Mouse (Mus musculus) cerebellum, postnatal 25 days (tissue): ENCODE results near the gene Ccdc173.
"Not testable (repeated sequence)": the region's sequence is repeated elsewhere in the genome, so short reads cannot be mapped to it uniquely, and the experiment has no call there.

Experiments
- DNase-seq, 2 experiments: peaks; one replicate each; pipeline ENCODE4 v3.0.0; 2021; ENCODE audit warnings: mixed read lengths in 2 of 2

Ccdc173 gene

DNA sequence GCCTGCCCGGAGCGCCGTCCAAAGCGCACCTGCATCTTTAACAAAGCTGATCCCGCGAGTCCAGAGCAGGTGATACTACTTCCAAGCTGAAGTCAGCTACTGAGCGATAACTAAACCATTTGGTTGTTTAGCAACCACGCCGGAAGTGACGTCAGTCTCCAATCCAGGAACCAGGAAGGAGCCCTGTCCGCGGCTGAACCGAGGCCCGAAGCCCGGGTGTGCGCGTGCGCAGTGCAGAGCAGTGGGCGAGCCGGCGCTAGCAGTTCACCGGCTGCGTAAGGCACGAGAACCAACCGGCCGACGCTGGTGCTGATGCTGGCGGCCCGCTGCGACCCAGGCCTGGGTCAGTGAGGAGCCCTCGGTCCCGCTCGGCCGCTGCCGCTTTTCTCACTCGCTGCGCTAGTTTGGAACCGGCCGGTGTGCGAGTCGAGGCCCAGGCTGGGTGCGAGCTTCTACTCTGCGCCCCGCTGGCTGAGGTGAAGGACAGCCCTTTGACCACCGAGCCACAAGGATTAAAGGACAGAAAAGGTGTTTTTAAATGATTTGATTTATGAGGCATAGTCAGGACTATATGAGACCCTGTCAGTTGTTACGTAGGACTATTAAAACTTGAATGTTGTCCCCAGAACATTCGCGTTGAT, at the start of gene Ccdc173, which contains the start of gene Phospho2:
Ccdc173 (minus strand) TSS at position 147 of the 641 bp plus-strand sequence.
Phospho2 (plus strand) TSS at position 195 of the 641 bp plus-strand sequence.
- DNase-seq = peak; percentile 98 to 99

DNA sequence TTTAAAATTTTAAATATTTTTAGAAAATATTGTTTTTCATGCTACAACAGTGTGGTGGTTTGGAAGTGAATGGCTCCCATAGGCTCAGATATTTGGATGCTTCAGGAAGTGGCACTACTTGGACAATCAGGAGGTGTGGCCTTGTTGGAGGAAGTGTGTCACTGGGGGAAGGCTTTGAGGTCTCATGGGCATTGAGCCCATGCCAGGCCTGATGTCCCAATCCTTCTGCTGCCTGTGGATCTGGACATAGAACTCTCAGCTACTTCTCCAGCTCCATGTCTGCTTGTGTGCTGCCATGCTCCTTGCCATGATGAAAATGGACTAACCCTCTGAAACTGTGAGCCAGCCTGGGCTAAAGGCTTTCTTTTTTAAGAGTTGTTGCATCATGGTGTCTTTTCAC, 49.3 kb upstream of the Ccdc173 start:
- no peak for DNase-seq

DNA sequence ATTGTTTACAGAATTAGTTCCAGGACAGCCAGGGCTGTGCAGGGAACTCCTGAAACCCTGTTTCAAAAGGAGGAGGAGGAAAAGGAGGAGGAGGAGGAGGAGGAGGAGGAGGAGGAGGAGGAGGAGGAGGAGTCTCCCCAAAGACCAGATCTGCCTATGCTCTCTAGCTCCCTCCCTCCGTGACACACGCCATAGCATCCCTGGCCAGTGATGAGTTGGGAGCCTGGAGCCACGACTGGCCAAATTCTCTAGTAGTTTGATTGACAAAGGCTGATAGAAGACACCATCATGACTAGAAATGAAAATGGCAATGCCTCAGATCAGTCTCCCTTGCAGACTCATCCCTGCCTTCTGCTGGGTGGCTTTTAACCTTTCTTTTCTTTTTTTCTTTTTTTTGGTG, 48.6 kb upstream of the Ccdc173 start:
- DNase-seq = no peak

DNA sequence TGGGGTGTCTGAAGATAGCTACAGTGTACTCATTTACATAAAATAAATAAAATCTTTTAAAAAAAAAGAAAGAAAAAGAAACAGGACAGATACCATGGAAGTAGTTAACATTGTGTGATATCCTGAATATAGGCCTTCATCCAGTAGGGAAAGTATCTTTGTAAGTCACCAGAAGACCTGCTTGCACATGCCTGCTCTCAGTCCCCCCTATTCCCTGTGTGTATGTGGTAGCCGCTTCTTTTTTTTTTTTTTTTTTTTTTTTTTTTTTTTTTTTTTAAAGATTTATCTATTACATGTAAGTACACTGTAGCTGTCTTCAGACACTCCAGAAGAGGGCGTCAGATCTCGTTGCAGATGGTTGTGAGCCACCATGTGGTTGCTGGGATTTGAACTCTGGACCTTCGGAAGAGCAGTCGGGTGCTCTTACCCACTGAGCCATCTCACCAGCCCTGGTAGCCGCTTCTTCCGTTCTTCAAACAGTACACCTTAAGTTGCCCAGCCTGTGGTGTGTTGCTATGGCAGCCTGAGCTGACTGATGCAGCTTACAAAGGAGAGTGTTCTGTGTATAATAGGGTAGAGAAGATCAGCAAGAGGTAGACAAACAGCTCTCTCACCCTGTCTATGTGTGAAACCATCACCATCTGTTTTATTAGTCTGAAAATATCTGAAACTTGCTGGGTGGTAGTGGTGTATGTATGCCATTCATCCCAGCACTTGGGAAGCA, 48.0 kb upstream of the Ccdc173 start:
- DNase-seq = no peak

DNA sequence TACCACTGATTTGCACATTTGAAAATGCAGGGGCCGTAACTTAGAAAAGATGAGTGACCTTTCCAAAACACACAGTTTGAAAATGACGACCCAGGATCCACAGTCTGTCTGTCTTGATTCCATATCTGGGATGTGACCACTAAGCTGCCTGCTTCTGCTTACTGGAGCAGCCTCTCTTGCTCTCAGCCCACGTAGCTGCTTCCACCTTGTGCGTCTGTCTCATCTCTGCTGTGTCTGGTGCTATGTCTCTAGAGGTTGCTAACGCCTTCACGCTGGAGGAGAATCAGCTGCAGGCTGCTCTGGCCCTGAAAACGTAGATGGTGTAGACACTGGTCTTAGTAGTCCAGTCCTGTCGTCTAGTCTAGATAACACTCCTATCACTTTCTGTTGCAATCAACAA, 40.7 kb upstream of the Ccdc173 start:
- no peak for DNase-seq

DNA sequence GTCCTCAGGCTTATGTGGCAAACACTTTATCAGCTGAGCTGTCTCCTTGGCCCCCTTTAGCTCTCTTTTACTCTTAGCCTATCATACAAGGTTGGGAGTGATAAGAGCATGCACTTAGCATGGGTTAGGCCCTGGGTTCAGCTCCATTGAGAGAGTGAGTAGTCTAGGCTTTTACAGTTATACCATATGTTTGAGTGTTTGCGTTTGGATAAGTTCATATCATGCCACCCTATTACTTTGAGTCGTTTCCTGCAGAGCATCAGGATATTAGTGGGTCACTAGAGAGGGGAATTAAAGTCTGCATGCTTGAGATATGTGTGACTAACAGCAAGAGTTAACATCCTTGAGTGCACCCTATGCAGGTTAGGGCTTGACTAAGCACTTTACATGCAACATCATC, 40.3 kb upstream of the Ccdc173 start:
- DNase-seq = no peak

DNA sequence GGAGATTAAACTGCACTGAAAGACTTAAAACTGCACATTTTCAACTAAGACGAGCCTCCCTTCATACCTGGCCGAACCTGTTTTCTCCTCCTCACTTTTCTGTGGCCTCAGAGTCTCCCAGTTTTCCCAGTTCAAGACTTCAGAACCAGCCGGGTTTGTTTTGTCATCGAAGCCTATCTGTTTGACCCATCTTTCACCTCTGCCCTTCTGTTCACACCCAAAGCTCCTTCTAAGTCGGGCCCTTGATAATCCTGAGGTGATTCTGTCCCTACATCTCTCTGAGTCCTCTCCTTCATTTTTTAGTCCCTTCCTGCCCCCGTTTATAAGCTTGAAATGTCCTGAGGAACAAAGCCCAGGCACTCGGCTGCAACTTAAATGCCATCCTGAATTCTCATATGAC, 38.7 kb upstream of the Ccdc173 start:
- no peak for DNase-seq

DNA sequence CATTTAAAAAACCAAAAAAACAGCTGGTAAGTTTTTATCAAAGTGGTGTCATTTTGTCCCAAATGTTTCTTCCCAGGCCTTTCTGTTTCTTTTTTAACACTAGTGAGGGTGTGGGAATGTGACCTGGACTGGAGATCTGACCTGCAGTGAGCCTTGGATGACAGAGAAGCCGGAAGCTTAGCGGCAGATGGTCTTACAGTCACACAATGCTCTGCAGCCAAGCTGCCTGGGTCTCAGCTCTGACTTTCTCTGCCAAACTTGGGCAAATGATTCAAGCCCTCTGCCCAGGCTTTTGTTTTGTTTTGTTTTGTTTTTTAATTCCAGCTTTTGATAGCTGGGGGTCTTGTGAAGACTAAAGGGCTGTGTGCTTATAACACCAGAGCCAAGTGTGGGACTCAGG, 37.0 kb upstream of the Ccdc173 start:
- peak; percentile 78 to 82 for DNase-seq

DNA sequence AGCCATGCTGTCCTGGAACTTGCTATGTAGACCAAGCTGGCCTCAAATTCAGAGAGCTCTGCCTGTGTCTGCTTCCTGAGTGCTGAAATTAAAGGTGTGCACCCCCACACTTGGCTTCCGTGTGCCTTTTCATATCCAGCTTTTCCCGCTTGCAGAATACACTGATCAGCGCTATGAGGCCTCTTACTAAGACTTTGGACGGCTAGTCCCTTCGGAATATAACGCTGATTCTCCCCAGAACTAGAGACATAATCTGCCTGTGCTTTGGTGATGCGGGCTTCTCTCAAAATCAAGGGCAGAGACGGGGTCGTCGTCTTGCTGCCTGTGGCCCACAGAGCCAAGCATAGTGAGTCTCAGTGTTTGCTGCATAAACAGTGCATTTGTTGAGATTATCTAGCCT, 36.5 kb upstream of the Ccdc173 start:
- peak; percentile 49 to 56 for DNase-seq

DNA sequence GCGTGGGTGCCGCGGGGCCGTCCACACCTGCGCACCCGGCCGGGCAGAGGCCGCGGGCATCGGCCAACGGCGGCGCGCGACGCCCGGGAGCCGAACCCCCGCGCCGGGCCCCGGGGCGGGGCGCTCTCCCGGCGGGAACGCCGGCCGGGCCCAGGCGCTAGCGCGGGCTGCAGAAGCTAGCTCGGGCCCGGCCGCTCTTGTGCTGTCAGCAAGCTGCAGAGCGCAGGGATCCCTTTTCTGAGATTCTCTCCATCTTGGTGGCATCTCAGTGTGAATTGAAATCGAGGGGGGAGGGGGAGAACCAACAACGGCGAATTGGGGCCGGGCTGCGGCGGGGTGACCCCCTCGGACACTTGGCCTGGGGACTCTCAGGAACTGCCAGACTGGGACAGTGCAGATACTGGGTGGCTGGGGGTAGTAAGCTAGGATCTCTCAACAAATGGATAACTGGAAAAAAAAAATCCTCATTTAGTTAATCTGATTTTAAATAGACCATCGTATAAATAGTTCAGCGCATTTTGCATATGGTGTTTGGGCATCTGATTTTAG, 33.8 kb upstream of the Ccdc173 start:
- DNase-seq = peak in 1 of 2 experiments; percentile 78

DNA sequence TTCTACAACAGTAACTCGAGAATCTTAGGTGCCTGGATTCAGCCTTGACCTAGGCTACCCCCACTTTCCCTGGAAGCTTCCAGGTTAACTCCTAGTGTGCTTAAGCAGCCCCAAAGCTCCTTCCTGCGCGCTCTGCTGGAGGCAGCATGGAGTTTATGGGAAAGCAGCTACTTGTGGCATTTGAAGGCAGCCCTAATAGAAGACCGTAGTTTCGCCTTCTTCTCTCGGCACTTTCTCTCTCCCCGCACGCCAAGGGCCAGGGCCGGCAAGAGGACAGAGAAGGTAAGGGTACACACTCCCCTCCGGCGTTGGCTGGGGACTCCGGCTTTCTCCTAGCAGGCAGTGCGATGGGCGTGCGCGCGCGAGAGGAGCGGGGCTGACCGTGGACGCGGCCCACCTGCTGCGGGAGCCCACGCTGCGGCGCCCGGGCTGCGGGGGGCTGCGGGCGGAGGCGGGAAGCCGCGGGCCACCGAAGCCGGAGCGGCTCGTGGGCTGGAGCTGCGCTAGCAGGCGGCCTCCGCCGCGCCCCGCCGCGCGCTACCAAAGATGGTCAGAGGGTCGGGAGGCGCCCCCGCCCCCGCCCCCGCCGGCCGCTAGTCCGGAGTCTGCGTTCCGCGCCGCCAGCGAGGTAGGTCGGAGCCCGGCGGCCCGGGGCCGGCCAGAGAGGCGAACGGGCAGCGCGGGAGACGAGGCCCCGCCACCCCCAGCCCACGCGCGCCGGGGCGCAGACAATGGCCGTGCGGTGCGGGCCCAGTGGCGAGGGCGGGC, 33.2 kb upstream of the Ccdc173 start:
- peak in 1 of 2 experiments; percentile 79 for DNase-seq

DNA sequence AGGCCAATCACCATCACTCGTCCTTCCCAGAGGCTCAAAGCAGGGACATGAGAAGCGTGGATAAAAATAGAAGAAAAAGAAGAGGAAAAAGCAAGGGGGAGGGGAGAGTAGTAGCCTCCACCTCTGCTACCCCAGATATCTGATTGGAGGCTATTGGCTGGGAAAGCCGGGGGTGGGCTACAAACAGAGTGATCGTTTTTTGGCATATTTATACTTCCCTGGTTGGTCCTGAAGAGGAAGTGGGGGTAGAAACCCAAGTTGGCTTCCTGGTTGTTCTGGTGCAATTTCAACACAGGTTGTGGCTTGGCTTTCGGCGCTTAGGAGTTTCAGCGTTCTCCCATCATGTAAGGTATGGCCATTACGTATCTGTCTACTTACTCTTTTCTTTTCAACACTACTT, 32.3 kb upstream of the Ccdc173 start, which contains the start of gene Klhl23:
Klhl23 (plus strand) TSS at position 234 of the 400 bp plus-strand sequence.
- DNase-seq = peak in 1 of 2 experiments; percentile 13

DNA sequence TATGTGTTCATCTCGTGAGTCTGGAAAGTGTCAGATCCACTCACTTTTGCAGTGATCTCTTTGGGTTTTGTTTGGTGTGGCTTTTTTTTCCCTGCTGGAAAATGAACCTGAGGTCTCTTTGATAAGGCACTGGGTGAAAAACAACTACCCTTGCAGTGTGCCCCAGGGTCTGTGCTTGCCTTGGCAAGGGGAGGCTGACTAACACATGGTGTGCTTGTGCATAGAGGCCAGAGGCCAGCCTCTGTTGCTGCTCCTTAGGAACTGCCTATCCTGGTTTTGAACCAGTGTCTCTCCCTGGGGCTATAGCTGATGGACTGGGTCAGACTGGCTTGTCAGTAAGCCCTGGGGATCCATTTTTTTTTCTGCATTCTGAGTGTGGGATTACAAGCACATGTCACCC, 30.8 kb upstream of the Ccdc173 start:
- no peak for DNase-seq

DNA sequence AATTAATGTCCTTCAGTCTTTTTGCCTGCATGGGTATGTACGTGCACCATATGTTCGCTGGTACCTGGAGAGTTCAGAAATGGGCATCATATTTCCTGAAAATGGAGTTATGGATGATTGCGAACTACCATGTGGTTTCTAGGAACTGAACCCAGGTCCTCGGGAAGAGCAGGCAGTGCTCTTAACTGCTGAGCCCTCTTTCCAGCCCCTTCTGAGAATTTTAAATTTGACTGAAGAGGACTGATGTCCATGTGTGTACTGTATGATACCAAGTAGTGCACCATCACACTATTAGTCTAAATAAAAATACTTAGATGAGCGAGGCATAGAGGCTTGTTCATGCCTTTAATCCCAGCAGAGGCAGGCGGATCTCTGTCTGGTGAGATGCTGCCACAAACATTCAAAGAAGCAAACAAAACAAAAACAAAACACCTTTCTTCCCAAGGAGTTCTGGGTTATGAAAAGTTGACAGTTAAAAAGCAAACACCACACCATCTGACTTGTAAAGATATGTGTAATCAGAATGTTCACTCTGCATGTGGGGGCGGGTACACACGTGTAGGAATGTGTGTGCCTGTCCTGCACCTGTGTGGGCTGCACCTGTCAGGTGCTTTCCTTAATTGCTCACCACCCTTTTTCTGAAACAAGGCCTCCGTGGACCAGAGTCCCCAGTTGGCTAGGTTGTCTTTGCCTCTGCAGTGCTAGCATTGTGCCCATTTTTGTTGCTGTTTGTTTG, 29.1 kb upstream of the Ccdc173 start:
- DNase-seq = no peak

DNA sequence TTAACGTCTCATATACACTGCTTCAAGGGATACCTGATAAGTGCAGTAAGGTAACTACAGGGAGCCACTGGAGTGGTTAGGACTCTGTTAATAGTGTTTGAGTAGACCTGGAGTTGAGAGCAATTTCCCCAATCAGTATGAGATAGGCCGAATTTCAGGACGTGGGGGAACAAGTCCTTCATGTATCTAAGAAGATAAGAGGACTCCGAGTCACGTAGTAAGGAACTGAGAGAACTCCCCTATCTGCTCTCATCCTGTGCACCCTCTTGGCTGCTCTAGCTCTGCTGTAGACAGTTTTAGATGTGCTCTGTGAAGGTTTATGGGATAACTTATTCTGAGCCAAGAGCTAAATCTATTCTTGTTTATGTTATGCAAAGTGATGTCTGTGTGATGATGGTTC, 27.2 kb upstream of the Ccdc173 start:
- no peak for DNase-seq

DNA sequence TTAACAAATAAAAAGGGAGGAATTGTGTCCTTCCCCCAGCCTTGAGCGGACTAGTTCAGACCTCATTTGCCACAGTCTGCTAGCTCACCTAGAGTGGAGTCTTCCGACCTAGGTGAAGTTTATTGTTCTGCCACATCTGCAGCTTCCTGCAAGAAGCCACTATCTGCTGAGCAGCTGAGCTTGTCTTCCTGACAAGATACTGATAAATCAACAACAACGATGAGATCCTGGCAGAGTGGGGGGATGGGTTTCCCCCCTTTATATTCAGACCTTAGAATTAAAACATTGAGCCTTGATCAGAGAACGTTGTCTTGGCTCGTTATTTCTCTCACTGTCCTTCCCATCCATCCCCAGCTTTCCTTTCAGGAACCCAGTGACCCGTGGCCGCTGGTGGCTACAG, 22.0 kb upstream of the Ccdc173 start:
- DNase-seq = not testable (repeated sequence)

DNA sequence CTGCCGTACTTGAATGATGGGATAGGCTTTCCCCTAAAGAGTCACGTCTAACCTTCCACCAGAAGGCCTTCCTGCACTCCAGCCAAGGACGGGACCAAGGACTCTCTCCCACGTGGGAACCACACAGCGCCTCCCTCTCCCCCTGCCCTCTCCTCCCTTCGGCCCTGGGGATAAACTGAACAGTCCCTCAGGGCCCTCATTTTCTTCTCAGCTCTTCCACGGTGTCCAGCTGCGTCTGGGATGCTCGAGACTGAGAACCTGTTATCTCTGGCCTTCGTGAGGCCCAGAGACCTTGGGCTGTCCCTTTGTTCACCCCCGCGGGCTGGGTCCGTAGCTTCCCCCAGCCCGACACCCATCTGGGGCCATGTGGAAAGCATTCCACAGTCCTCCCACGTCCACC, 20.8 kb upstream of the Ccdc173 start:
- no peak for DNase-seq

DNA sequence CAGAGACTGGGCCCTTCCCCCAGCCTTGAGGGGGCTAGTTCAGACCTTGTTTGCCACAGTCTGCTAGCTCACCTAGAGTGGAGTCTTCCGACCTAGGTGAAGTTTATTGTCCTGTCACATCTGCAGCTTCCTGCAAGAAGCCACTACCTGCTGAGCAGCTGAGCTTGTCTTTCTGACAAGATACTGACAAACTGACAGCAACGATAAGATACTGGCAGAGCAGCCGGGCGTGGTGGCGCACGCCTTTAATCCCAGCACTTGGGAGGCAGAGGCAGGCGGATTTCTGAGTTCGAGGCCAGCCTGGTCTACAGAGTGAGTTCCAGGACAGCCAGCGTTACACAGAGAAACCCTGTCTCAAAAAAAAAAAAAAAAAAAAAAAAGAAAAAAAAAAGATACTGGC, 15.3 kb upstream of the Ccdc173 start:
- DNase-seq = not testable (repeated sequence)

DNA sequence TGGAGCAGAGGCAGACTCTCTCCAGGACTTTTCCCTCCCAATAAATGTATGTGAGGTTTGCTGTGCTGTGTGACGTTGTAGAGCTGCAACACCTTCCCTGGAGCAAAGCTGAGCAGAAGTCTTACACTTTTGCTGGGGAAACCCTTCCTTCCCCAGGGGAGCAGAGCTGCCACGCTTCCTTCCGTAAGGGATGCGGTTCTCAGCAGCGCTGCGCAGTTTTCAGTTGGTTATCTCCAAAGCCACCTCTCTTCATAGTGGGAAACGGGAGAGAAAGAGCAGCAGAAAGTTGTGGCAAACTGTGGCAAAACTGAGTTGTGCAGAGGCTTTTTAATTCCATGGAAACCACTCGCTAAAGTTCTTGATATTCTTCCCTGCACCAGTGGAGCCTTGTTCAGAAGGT, 14.4 kb upstream of the Ccdc173 start:
- no peak for DNase-seq

DNA sequence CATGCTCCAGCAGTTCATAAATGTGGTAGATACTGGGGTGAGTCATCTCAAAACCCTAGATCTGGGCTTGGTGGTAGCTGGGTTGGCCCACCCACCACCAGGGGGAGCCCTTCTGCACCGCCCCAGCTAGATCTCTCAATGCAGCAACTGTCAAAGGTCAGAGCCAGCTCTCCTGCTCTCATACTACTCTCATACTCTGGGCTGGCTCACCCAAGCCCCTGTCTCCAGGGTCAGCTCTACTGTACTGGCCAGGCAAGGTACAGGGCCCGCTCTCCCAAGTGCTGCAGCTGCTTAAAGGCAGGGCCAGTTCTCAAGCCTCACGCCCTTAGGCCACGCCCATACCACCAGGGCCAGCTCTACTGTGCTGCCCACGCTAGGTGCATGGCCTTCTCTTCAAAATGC, 13.5 kb upstream of the Ccdc173 start:
- DNase-seq = peak; percentile 63 to 78

DNA sequence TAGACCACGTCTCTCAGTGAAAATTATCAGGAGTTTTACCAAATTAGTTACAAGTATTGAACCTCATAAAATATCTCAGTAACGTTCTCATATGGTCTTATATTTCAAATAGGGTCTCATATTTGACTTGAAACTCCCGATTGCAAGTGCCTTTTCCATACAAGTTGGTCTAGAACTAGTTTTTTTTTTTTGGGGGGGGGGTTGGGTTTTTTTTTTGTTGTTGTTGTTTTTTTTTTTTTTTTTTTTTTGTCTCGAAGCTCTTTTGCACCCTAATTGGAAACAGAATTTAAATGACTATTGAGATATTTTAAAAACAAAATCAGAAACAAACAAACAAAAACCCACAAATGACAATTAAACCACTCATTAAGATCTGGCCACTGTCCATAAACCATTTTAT, 1.3 kb upstream of the Ccdc173 start:
- no peak for DNase-seq

DNA sequence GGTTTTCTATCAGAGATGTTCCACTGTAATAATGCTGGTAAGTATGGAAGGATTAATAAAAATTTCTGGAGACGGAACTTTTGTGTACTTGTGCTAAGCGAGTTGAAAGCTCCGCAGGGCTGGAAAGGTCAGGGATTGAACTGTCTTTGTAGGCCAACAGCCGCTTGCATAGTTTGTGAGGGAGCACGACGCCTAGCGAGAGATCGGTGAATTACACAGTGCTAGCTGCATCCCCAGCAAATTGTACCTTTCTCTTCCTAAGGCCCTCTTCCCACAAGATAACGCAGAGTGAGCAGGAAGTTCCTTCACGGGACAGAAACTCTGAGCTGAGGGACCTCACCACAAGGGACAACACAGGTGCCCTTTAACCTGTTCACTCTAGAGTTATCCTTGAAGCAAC, 910 bp upstream of the Ccdc173 start:
- DNase-seq = peak; percentile 90 to 92

DNA sequence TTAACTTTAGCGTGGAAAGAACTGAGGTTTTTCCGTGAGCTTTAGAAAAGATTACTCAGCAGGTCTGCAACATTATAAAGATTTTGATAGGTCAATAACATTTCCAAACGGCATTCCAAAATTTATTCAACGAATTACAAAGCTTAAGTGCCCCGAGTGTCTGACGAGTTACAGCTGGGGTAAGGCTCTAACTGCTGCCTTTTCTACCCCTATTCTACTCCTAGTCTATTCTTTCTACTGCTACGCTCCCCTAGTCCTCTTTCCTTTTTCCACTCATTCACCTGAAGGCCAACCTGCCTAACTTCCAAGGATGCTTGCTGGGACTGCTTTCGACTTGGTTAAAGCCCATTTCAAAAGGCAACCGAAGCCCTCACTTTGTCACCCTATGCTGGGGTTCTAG, 401 bp downstream of the Ccdc173 start:
- DNase-seq = no peak
